Mouse (Mus musculus) myocyte (in vitro differentiated cells): ENCODE results near the gene Mvp. TPM values are rescaled to one million over a fixed set of nuclear protein-coding genes. Genes with fewer than 3 reads are reported as not detected.

Experiments
- H3K27me3 ChIP-seq: one replicate; pipeline ENCODE4 v1.6.1; 2011; ENCODE audit not compliant: control insufficient read depth, insufficient read depth, insufficient read length
- H3K36me3 ChIP-seq: one replicate; pipeline ENCODE4 v1.6.1; 2011; ENCODE audit not compliant: control insufficient read depth, insufficient read depth
- H3K4me2 ChIP-seq: one replicate; pipeline ENCODE4 v1.6.1; 2011; ENCODE audit warnings: low read depth, control low read depth
- H3K4me3 ChIP-seq: one replicate; pipeline ENCODE4 v1.5.1; 2011; ENCODE audit warnings: mild to moderate bottlenecking, control low read depth, moderate library complexity
- H3K79me2 ChIP-seq: one replicate; pipeline ENCODE4 v1.6.1; 2011; ENCODE audit not compliant: control insufficient read depth, insufficient read depth
- H3ac ChIP-seq: one replicate; pipeline ENCODE4 v1.6.1; 2011; ENCODE audit not compliant: control insufficient read depth, insufficient read length
- CEBPB ChIP-seq: IDR thresholded peaks from 2 replicates; pipeline ENCODE4 v1.6.1; 2011; ENCODE audit warnings: mild to moderate bottlenecking, moderate library complexity; ENCODE audit not compliant: poor library complexity, insufficient read depth, severe bottlenecking
- E2F4 ChIP-seq: IDR thresholded peaks from one replicate; pipeline ENCODE4 v1.6.1; 2011; ENCODE audit warnings: mild to moderate bottlenecking, control low read depth, moderate library complexity; ENCODE audit not compliant: insufficient read depth
- MAX ChIP-seq: IDR thresholded peaks from one replicate; pipeline ENCODE4 v1.6.1; 2011; ENCODE audit warnings: low read depth, mild to moderate bottlenecking, control low read depth
- MYOD1 ChIP-seq, 3 experiments: IDR thresholded peaks; one replicate each; pipeline ENCODE4 v1.6.1; 2011; ENCODE audit warnings: control low read depth in 2 of 3, low read depth in 2 of 3, mild to moderate bottlenecking in 2 of 3, moderate library complexity in 1 of 3; ENCODE audit not compliant: insufficient read length in 2 of 3, control insufficient read depth in 1 of 3
- MYOG ChIP-seq, 3 experiments: IDR thresholded peaks; one replicate each; pipeline ENCODE4 v1.6.1; 2011; ENCODE audit warnings: control low read depth in 2 of 3, low read depth in 2 of 3, mild to moderate bottlenecking in 2 of 3; ENCODE audit not compliant: insufficient read length in 2 of 3, control insufficient read depth in 1 of 3, insufficient read depth in 1 of 3
- POLR2A ChIP-seq: IDR thresholded peaks from one replicate; pipeline ENCODE4 v1.6.1; 2011; ENCODE audit warnings: low read depth, mild to moderate bottlenecking, control low read depth, moderate library complexity; ENCODE audit not compliant: insufficient read length
- POLR2AphosphoS2 ChIP-seq: IDR thresholded peaks from one replicate; pipeline ENCODE4 v1.6.1; 2011; ENCODE audit warnings: low read depth, control low read depth; ENCODE audit not compliant: insufficient read length
- REST ChIP-seq: IDR thresholded peaks from one replicate; pipeline ENCODE4 v1.6.1; 2011; ENCODE audit warnings: mild to moderate bottlenecking, control low read depth, moderate library complexity; ENCODE audit not compliant: insufficient read depth, insufficient read length
- SRF ChIP-seq: IDR thresholded peaks from one replicate; pipeline ENCODE4 v1.6.1; 2011; ENCODE audit warnings: low read depth; ENCODE audit not compliant: control insufficient read depth, insufficient read length
- TCF12 ChIP-seq: IDR thresholded peaks from one replicate; pipeline ENCODE4 v1.6.1; 2011; ENCODE audit warnings: mild to moderate bottlenecking, control low read depth; ENCODE audit not compliant: poor library complexity, insufficient read depth, severe bottlenecking
- TCF3 ChIP-seq: IDR thresholded peaks from one replicate; pipeline ENCODE4 v1.6.1; 2011; ENCODE audit warnings: low read depth, control low read depth; ENCODE audit not compliant: insufficient read length
- USF1 ChIP-seq: IDR thresholded peaks from one replicate; pipeline ENCODE4 v1.6.1; 2011; ENCODE audit warnings: low read depth, mild to moderate bottlenecking, control low read depth, moderate library complexity
- polyA plus RNA-seq: library from polyadenylated mRNA; unstranded; fragments of >200 nt; fragmentation: generic; extraction: Trizol; gene quantifications from one replicate; pipeline ENCODE4 v1.2.1, GENCODE M21; 2012; ENCODE audit warnings: missing spikeins

Gene Mvp
- polyA plus RNA-seq, 1 experiment, result 111 TPM

GRCm38 (mm10) chr7:127019306-127019960, 5.0 kb upstream of the Mvp start:
- peaks cover 20% of the 10 kb centered on the region for H3K79me2 ChIP-seq
- TF ChIP-seq POLR2AphosphoS2 (no peak), MAX (no peak), MYOD1 (IDR thresholded peaks at IDR 0.05; ENCODE audit: control insufficient read depth in 1 of 3, insufficient read length in 2 of 3, low read depth in 2 of 3) (no peak), CEBPB (no peak), SRF (no peak), USF1 (no peak), E2F4 (no peak), TCF3 (no peak), TCF12 (no peak), MYOG (IDR thresholded peaks at IDR 0.05; ENCODE audit: control insufficient read depth in 1 of 3, insufficient read depth in 1 of 3, insufficient read length in 2 of 3, low read depth in 2 of 3) (no peak), POLR2A (no peak), REST (no peak)
- no peak overlapping the region for H3K4me2 ChIP-seq
- H3ac ChIP-seq, result no peak overlapping the region
- H3K27me3 ChIP-seq, result no peaks in the 10 kb centered on the region
- peaks cover 6% of the 10 kb centered on the region for H3K36me3 ChIP-seq
- no peak overlapping the region for H3K4me3 ChIP-seq

- peaks cover 20% of the 10 kb centered on the region for H3K79me2 ChIP-seq
- TF ChIP-seq SRF (no peak), CEBPB (no peak), POLR2AphosphoS2 (no peak), E2F4 (no peak), POLR2A (no peak), TCF3 (no peak), REST (no peak), TCF12 (no peak), USF1 (no peak), MYOG (IDR thresholded peaks at IDR 0.05; ENCODE audit: control insufficient read depth in 1 of 3, insufficient read depth in 1 of 3, insufficient read length in 2 of 3, low read depth in 2 of 3) (no peak), MAX (no peak), MYOD1 (IDR thresholded peaks at IDR 0.05; ENCODE audit: control insufficient read depth in 1 of 3, insufficient read length in 2 of 3, low read depth in 2 of 3) (no peak)
- H3ac ChIP-seq, result no peak overlapping the region
- H3K27me3 ChIP-seq, result no peaks in the 10 kb centered on the region
- no peak overlapping the region for H3K4me3 ChIP-seq
- no peak overlapping the region for H3K4me2 ChIP-seq
- no peaks in the 10 kb centered on the region for H3K36me3 ChIP-seq
Measured at GRCm38 (mm10) chr7:127018416-127019305, 4.2 kb upstream of the Mvp start.

GRCm38 (mm10) chr7:127017950-127018345, 3.5 kb upstream of the Mvp start:
- H3K36me3 ChIP-seq, result no peaks in the 10 kb centered on the region
- no peak overlapping the region for H3K4me3 ChIP-seq
- no peak overlapping the region for H3ac ChIP-seq
- no peaks in the 10 kb centered on the region for H3K27me3 ChIP-seq
- no peak overlapping the region for H3K4me2 ChIP-seq
- TF ChIP-seq POLR2A (no peak), REST (no peak), MYOD1 (IDR thresholded peaks at IDR 0.05; ENCODE audit: control insufficient read depth in 1 of 3, insufficient read length in 2 of 3, low read depth in 2 of 3) (no peak), E2F4 (no peak), MAX (no peak), TCF12 (no peak), POLR2AphosphoS2 (no peak), USF1 (no peak), TCF3 (no peak), CEBPB (no peak), MYOG (IDR thresholded peaks at IDR 0.05; ENCODE audit: control insufficient read depth in 1 of 3, insufficient read depth in 1 of 3, insufficient read length in 2 of 3, low read depth in 2 of 3) (no peak), SRF (no peak)
- H3K79me2 ChIP-seq, result peaks cover 26% of the 10 kb centered on the region

- H3K79me2 ChIP-seq, result peaks cover 31% of the 10 kb centered on the region
- peak within 1 kb of the TSS; percentile 81 for H3K4me3 ChIP-seq
Measured at GRCm38 (mm10) chr7:127016971-127017949, 2.8 kb upstream of the Mvp start, which contains the start of gene Pagr1a. TSS of gene Pagr1a (minus strand) at chr7:127017352.

More at GRCm38 (mm10) chr7:127016971-127017949, 2.8 kb upstream of the Mvp start, which contains the start of gene Pagr1a:
- H3K4me2 ChIP-seq, result peak within 1 kb of the TSS; percentile 77
- peak within 1 kb of the TSS; percentile 51 for H3ac ChIP-seq
- H3K36me3 ChIP-seq, result no peaks in the 10 kb centered on the region
- TF ChIP-seq MYOG (IDR thresholded peaks at IDR 0.05; ENCODE audit: control insufficient read depth in 1 of 3, insufficient read depth in 1 of 3, insufficient read length in 2 of 3, low read depth in 2 of 3) (peak; percentile 25 to 72 (median 26)), E2F4 (peak; percentile 57), POLR2A (peak; percentile 48), TCF3 (no peak), REST (no peak), USF1 (no peak), POLR2AphosphoS2 (peak; percentile 65), MYOD1 (IDR thresholded peaks at IDR 0.05; ENCODE audit: control insufficient read depth in 1 of 3, insufficient read length in 2 of 3, low read depth in 2 of 3) (peak in 2 of 3 experiments; percentile 49 to 65)
- no peaks in the 10 kb centered on the region for H3K27me3 ChIP-seq
